Mouse (Mus musculus) naive thymus-derived CD4-positive, alpha-beta T cell, adult 2 months (primary cell): ENCODE measurements at regions not wholly inside any gene's neighbourhood (a gene's known extent, or its start where the extent isn't known, plus 50 kb on each side); places are given as distances from the start of the nearest gene placed in this dataset.

ENCODE experiments used
- DNase-seq: peaks from one replicate; pipeline ENCODE4 v3.0.0-alpha.2; 2011; ENCODE audit warnings: low read depth

- DNase-seq = no peak
Observed at GRCm38 (mm10) chr16:30118876-30119275, 54.7 kb downstream of the Hes1 start.

- DNase-seq = no peak
Observed at GRCm38 (mm10) chr16:30120330-30121265, 56.4 kb downstream of the Hes1 start.

- DNase-seq = no peak
Observed at GRCm38 (mm10) chr16:30121596-30121995, 57.4 kb downstream of the Hes1 start.

GRCm38 (mm10) chr16:30122211-30123070 lies 58.3 kb downstream of the Hes1 start:
- DNase-seq = no peak

GRCm38 (mm10) chr16:30127015-30127414 lies 62.8 kb downstream of the Hes1 start:
- DNase-seq = no peak

GRCm38 (mm10) chr16:30128787-30129186 lies 64.6 kb downstream of the Hes1 start:
- DNase-seq = no peak

- no peak for DNase-seq
Observed at GRCm38 (mm10) chr16:30129218-30130112, 65.3 kb downstream of the Hes1 start.

- DNase-seq = no peak
Observed at GRCm38 (mm10) chr16:30130113-30130471, 65.9 kb downstream of the Hes1 start.

GRCm38 (mm10) chr16:30132086-30132485 lies 67.9 kb downstream of the Hes1 start:
- no peak for DNase-seq

GRCm38 (mm10) chr16:30134642-30135165 lies 70.5 kb downstream of the Hes1 start:
- no peak for DNase-seq

- no peak for DNase-seq
Observed at GRCm38 (mm10) chr16:30136849-30137248, 72.7 kb downstream of the Hes1 start.

GRCm38 (mm10) chr16:30137812-30138211 lies 73.6 kb downstream of the Hes1 start:
- DNase-seq = no peak

GRCm38 (mm10) chr16:30144818-30145464 lies 80.8 kb downstream of the Hes1 start:
- no peak for DNase-seq

GRCm38 (mm10) chr16:30145465-30146207 lies 81.5 kb downstream of the Hes1 start:
- peak; percentile 18 for DNase-seq

GRCm38 (mm10) chr16:30146208-30146525 lies 82.0 kb downstream of the Hes1 start:
- DNase-seq = no peak

GRCm38 (mm10) chr16:30147296-30147695 lies 83.1 kb downstream of the Hes1 start:
- no peak for DNase-seq

- DNase-seq = no peak
Observed at GRCm38 (mm10) chr16:30151104-30151503, 86.9 kb downstream of the Hes1 start.

GRCm38 (mm10) chr16:30155070-30155469 lies 90.9 kb downstream of the Hes1 start:
- DNase-seq = no peak

GRCm38 (mm10) chr16:30155486-30156246 lies 91.5 kb downstream of the Hes1 start:
- DNase-seq = no peak

GRCm38 (mm10) chr16:30158184-30158583 lies 94.0 kb downstream of the Hes1 start:
- DNase-seq = no peak
